Mouse (Mus musculus) forelimb bud, embryonic 11.5 days (tissue): ENCODE results near the gene Dydc2.

Experiments
- DNase-seq: peaks from one replicate; pipeline ENCODE4 v3.0.0-alpha.2; 2012; ENCODE audit warnings: low read depth, low spot score

Dydc2 gene

GRCm38 (mm10) chr14:41000801-41001200, 68.2 kb downstream of the Dydc2 start:
- DNase-seq, result peak; percentile 38

GRCm38 (mm10) chr14:40999904-41000645, 68.9 kb downstream of the Dydc2 start:
- no peak for DNase-seq
